Mouse (Mus musculus) CD4-positive helper T cell, adult 2 months (primary cell): ENCODE results near the gene Ifit3.
"Not testable (repeated sequence)": the region's sequence is repeated elsewhere in the genome, so short reads cannot be mapped to it uniquely, and the experiment has no call there.

ENCODE experiments used
- DNase-seq: peaks from one replicate; pipeline ENCODE4 v3.0.0-alpha.2; 2012; ENCODE audit warnings: low read depth, missing footprints, low spot score

Gene Ifit3

DNA sequence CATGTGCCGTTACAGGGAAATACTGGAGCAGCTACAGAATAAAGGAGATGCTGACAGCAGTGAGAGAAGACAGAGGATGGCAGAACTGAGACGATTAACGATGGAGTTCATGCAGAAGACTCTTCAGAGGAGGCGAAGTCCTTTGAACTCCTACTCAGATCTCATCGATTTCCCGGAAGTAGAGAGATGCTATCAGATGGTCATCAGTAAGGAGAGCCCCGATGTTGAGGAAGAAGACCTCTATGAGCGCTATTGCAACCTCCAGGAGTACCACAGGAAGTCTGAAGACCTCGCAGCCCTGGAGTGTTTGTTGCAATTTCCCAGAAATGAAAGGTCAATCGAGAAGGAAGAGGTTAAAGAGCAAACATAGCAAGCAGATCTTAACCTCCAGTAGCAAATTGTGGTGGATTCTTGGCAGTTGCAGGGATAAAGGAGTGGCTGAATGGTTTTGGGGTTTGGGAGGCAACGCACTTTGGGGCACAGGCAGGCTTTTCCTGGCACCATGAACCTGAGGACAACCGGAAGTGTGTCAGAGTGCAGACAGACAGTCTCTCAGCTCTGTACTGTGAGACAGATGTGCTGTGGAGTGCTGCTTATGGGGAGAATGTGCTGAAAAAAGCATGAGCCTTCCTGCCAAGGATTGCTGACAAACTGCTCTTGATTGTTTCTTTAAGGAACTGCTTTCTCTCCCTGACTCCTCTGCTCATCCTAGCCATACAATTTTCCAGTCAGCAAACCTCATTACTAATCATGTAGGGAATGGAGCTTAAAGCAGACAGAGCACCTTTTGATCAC, 4.8 kb downstream of the Ifit3 start:
- DNase-seq, result peak; percentile 42

DNA sequence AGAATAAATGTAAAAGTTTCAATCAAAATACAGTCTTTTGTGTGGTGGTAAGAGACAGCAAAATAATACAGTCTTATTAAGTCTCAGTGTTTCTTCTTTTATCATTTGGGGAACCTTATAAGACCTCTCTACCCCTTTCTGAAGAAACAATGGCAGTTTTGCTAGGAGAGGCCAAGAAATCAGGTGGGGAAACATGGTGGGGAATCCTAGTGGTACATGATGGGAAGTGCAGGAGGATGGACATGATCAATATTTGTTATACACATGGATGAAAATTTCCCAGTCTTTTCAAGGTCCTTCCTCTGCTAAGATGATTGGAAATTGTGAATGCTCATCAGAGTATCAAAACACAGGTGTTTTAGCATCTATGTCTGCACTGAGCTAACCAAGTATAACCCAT, 5.6 kb downstream of the Ifit3 start:
- DNase-seq, result no peak

DNA sequence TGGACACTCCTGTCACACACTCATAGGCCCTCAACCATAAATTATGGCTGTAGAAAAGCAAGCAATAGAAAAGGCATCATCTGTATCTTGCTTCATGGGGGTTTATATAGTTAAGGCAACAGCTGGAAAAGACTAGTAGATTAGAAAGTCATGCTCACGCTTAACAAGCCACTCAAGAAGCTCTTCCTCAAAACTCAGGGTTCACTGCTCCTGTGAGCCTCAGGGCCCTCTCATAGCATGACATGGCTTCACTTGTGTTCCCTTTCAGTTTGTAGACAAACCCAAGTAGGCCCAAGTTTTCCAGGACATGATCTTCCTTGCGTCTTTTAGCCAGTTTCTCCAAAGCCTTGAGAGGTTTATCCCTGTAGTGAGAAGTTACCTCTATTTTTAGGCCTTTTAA, 10.1 kb downstream of the Ifit3 start:
- no peak for DNase-seq

DNA sequence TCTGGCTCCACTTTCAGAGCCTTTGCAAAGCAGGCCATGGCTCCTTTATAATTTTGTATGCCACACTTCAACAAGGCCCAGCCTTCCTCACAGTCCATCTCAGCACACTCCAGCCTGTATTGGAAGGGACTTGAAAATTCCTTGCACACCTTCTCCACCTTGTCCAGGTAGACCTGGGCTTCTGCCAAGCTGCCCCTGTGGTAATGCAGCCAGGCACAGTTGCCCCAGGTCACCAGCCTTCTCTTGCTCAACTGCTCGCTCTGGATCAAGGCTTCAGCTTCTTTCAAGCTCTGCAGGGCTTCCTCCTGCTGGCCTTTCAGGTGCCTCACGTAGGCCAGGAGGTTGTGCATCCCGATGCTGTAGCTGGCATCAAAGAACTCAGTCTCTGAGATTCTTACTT, 11.2 kb downstream of the Ifit3 start:
- not testable (repeated sequence) for DNase-seq

DNA sequence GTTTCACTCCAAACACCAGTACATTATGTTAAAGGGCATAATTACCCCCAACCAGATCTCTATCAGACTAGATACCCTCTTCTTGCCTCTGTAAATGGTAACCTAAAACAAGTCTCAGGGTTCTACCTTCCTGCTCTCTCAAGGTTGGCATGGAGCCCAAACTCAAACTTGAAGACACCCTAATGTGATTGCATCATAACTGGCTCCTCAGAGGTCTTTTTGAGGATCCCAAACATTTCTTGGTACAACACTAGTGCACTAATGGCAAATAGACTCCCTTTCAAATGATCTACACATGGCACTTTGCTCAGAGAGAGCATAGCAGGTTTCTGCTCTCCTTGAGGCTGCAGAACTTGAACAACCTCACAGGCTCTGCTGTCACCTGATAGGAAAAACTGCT, 13.5 kb downstream of the Ifit3 start:
- DNase-seq, result peak; percentile 39

DNA sequence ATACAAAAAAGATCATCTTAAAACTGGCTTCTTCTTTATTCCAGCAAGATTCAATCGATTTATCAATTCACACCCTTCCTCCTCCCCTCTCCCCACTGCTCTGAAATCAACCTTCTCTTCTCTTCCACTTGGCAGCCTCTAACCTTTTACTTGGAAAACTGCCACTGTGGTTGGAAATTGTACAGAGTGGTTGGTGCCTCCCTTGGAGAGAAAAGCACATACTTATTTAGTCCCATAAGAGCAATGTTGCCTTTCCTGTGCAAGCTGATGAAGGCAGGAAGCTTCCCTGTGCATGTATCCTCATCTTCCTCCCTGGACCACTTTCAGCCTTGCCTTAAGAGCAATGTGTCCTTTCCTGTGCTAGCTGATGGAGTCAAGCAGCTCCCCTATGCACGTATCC, 15.0 kb downstream of the Ifit3 start:
- no peak for DNase-seq

DNA sequence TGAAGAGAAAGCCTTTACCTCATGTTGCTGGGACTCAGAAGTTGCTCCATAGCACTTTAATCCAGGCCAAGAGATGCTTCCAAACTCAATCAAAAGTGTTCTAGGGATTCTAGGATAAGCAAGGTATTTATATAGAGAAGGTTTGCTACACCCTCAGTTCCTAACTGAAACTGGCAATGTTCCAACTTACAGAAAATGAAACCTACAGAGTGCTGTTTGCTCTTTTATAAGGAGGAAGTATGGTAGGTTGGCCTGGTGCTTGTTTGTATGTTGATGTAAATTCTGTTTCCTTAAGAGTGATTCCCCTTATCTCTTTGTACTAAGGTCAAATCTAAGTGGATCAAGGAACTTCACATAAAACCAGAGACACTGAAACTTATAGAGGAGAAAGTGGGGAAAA, 15.9 kb downstream of the Ifit3 start:
- peak; percentile 82 for DNase-seq

DNA sequence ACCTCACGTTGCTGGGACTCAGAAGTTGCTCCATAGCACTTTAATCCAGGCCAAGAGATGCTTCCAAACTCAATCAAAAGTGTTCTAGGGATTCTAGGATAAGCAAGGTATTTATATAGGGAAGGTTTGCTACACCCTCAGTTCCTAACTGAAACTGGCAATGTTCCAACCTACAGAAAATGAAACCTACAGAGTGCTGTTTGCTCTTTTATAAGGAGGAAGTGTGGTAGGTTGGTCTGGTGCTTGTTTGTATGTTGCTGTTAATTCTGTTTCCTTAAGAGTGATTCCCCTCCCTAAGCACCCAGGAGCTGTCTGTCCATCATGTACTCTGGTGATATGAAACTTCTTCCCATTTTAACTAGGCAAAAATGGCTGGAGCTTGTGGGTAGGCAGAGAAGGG, 18.6 kb downstream of the Ifit3 start, which contains the start of gene Ifit1bl1:
Gene Ifit1bl1 (minus strand): TSS at position 69 of the 400 bp plus-strand sequence.
- peak; percentile 81 for DNase-seq

DNA sequence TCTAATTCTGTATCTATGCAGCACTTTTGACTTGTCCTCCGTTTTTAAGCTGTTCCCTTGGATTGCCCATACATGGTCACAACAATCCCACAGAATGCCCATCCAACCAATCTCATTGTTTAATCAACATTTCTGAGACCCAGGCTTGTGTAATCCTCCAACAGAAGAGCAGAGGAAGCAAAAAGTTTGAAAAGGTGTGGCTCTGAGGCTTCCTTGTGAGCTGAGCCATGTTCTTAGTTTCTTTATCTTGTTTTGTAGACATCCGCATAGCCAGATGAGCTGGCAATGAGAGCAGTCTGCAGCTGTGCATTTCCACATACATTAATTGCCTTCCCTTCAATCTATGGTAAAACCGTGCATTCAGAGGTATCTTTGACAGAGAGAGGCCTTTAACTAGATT, 22.1 kb downstream of the Ifit3 start:
- peak; percentile 41 for DNase-seq

DNA sequence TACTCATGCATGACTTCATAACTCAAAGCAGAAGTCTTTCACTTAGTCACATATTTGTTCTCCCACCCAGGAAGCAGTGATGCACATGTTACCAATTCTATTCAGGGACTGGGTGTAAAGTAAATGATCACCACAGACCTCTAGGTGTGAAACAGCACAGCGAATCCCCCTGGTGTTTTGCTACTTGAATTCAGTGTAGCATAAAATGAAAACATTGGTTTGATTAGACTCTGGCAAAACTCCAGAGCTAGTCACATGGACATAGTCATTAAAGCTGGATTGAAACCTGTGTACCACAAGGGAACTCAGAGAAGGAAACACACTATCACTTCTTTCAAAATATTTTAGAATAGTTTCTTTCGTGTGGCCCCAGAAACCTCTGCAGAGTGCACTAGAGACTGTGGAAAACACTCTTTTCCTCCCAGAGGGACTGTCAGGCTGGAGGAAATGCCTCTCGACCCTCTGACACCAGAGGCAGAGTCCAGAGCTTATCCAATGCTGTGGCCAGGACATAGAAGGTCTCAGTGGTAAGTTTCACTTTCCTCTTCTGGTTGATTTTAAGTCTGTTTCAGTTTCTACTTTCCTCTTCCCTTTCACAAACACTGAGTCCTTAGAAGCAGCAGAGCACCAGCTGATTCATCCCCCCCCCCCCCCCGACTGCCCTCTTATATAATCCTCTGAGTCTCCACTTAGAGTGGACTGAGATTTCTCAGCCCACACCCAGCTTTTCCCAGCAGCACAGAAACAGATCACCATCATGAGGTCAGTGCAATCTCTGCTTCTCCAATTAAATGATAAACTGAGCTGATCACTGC, 24.1 kb downstream of the Ifit3 start, which contains the start of gene Ifit3b:
Gene Ifit3b (plus strand): TSS at position 734 of the 815 bp plus-strand sequence.
- DNase-seq, result peak; percentile 62

DNA sequence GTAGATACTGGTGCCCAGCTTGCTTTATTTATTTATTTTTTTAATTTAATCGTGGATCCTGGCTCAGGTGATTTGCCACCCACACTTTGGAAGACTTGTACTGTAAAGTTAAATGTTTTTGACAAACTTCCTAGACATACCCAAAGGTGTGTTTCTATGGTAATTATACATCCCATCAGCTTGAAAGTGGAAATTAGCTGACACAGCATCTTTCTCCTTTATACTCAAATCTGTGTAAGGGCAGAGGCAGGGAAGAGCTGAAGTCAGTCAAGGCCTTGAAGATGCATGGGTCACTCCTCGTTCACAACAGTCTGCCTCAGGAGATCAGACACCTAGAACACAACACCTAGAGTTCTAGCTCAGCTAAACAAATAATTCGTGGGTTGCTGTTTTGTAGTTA, 26.8 kb downstream of the Ifit3 start:
- not testable (repeated sequence) for DNase-seq

DNA sequence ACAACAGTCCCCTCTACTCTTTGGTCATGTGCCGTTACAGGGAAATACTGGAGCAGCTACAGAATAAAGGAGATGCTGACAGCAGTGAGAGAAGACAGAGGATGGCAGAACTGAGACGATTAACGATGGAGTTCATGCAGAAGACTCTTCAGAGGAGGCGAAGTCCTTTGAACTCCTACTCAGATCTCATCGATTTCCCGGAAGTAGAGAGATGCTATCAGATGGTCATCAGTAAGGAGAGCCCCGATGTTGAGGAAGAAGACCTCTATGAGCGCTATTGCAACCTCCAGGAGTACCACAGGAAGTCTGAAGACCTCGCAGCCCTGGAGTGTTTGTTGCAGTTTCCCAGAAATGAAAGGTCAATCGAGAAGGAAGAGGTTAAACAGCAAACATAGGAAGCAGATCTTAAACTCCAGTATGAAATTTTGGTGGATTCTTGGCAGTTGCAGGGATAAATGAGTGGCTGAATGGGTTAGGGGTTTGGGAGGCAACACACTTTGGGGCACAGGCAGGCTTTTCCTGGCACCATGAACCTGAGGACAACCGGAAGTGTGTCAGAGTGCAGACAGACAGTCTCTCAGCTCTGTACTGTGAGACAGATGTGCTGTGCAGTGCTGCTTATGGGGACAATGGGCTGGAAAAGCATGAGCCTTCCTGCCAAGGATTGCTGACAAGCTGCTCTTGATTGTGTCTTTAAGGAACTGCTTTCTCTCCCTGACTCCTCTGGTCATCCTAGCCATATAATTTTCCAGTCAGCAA, 29.1 kb downstream of the Ifit3 start:
- not testable (repeated sequence) for DNase-seq

DNA sequence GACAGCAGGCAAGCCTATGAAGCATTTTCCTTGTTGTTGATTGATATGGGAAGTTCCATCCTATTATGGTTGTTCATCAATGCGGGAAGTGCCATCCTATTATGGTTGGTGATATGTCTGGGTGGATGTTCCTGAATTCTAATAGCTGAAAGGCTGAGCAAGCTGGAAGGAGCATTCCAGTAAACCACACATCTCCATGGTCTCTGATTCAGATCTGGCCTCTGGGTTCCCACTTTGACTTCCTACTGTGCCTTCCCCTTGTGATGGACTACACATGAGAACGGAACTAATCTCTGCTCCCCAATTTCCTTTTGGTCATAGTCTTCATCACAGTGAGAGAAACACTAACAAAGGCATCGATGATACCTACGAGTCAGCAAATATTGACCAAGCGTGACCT, 37.5 kb downstream of the Ifit3 start:
- no peak for DNase-seq

DNA sequence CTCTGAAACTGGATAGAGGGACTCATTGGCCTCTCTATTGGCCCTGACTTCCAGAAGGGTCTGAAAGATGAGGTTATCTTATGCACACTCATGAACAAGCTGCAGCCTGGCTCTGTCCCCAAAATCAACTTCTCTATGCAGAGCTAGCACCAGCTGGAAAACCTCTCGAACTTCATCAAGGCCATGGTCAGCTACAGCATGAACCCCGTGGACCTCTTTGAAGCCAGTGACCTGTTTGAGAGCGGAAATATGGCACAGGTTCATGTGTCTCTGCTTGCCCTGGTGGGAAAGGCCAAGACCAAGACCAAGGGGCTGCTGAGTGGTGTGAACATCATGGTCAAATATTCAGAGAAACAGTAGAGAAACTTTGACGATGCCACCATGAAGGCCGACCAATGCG, 40.5 kb downstream of the Ifit3 start:
- DNase-seq, result no peak

DNA sequence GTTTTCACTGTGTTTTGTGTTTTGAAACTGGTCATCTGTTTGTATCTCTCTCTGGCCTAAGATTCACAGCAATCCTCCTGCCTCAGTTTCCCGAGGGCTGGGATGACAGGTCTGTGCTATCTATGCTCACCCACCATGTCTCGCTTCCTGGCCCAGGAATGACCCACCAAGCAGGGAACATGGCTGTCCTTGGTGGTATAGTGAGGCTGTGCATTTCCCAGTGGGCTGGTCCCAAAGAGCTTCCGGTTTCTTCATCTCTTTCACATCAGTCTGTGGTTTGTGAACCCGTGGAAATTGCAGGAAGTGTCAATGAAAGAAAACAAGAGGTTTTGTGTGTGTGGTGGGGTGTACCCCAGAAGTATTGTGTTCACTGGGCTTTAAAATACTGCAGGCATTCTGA, 41.3 kb downstream of the Ifit3 start:
- peak; percentile 23 for DNase-seq

DNA sequence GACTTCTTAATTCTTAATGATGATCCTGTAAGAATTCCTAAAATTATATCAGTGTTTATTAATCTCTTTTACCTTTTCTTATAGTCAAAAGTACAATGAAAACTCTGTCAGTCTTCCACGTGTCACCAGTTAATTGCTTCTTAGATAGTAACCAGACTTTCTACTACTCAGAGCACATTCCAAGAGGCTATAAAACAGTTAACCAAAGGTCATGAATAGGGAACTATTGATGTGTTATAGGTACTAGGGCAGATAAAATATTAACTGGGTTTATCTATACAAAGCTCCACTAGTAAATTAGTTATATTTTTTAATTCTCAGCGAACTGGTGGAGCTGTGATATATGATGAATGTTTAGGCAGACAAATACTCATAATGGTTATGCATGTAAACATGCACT, 44.2 kb downstream of the Ifit3 start:
- DNase-seq, result no peak

DNA sequence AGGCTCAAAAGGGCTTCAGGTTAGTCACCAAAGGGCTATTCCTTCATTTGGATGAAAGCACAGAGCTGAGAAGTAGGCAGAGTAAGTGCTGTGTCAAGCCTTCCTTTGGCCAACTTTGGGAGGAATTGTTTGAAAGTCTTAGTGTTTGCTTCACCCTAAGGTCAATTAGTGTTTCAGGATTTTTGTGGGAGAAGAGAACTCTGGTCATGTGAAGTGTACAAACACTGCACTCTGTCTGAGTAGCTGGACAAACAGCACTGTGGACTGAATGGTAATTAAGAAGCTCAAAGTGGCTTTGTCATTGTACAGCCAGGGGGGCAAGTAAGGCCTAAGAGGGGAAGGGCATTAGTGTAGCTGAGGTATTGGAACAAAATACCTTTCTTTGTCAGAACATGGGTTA, 48.2 kb downstream of the Ifit3 start:
- DNase-seq, result no peak

DNA sequence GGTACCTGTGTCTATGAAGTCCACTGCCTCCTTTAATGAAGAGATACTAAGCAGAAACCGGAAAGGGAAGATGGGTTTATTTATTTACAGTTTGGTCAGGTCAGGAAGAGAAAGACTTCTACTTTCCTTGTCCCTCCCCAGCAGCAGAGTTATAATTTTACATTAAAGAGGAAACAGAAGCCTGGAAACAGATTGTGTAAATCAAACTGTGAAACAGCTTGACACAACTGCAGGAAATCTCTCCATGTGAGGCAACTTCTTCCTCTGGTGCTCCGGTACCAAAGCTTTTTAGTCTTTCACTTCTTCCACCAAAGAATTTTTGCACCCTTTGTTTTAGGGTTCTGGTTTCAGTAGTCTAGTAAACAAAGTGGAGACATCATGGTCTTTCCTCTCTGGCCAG, 50.2 kb downstream of the Ifit3 start:
- no peak for DNase-seq

DNA sequence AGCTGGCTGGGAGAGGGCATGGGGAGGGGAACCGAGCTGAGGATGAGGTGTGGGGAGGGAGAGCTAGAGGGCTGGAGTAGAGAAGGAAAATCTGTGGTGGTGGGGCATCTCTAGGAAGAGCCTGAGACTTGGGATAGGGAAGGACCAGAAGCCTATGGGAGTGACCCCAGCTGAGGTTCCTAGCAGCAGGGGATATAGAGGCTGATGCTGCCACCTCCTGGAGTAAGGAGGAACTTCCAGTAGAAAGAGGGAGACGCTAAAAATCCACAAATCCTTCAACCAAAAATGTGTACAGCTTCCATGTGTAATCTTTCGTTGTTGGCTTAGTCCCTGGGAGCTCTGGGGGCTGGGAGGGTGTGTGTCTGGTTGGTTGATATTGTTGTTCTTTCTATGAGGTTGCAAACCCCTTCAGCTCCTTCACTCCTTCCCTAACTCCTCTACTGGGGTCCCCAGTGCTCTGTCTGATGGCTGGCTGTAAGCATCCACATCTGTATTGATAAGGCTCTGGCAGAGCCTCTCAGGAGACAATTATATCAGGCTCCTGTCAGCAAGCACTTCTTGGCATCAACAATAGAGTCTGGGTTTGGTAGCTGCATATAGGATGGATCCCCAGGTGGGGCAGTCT, 53.7 kb downstream of the Ifit3 start:
- peak; percentile 62 for DNase-seq
